Mouse (Mus musculus) olfactory bulb, adult 2 months (tissue): ENCODE measurements around the gene Cstad.

Experiments
- CTCF ChIP-seq: fragments of 200-500 bp; IDR thresholded peaks from 2 replicates; pipeline ENCODE4 v1.5.1; 2012; ENCODE audit warnings: low read depth, mild to moderate bottlenecking, low read length, moderate library complexity; ENCODE audit not compliant: insufficient read depth
- POLR2A ChIP-seq: fragments of 200-500 bp; IDR thresholded peaks from 2 replicates; pipeline ENCODE4 v1.6.1; 2012; ENCODE audit warnings: mild to moderate bottlenecking, low read depth, low read length, moderate library complexity; ENCODE audit not compliant: insufficient read depth

- TF ChIP-seq CTCF (no peak), POLR2A (no peak)
Observed at GRCm38 (mm10) chr2:30571647-30572046, 23.2 kb upstream of the Cstad start.
